Mouse (Mus musculus): Measurements from ENCODE around the gene Tmbim4.

The Tmbim4 gene

GRCm38 (mm10) chr10:120201131-120201921, at the start of gene Tmbim4:
Gene Tmbim4 (plus strand): TSS chr10:120201590.
- Histone ChIP-seq H3K4me3 (replicated peaks; ENCODE audit: low read length) (peak within 1 kb of the TSS; percentile 80), H3K36me3 (ENCODE audit: insufficient read depth, low read length) (no peaks in the 10 kb centered on the region), H3K27me3 (ENCODE audit: insufficient read depth, low read length) (peaks cover 16% of the 10 kb centered on the region), H3K9me3 (ENCODE audit: low read length) (no peaks in the 10 kb centered on the region), H3K4me1 (replicated peaks; ENCODE audit: low read depth, low read length) (peaks cover 39% of the 10 kb centered on the region)
- no peak for TF ChIP-seq CTCF (conservative IDR thresholded peaks at IDR 0.05; ENCODE audit: low read length)

DNA sequence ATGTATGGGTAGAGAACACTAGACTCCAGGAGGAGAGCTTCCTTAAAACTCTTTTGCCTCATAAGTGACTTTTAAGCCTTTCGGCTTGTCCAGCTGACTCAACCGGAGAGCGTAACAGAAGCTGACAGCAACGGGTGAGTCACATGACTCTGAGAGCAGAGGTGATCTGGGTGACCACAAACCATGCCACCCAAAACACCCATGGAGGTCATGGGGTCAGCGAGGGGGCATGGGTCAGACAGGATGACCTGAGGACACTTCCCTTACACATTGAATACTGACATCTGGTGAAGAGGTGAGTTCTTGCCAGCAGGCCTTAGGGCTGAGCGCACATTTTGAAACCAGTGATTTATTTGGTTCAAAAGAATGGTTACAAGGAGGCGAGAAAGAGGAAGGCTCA, 49.7 kb upstream of the Tmbim4 start:
- H3K4me1 ChIP-seq (replicated peaks; ENCODE audit: low read depth, low read length): no peaks in the 10 kb centered on the region
- TF ChIP-seq NANOG (IDR thresholded peaks at IDR 0.05; ENCODE audit: borderline replicate concordance, low read length) (no peak), CTCF (conservative IDR thresholded peaks at IDR 0.05; ENCODE audit: low read length) (no peak), POU5F1 (IDR thresholded peaks at IDR 0.05; ENCODE audit: borderline replicate concordance, low read length) (no peak)
- no peak overlapping the region for H3K4me3 ChIP-seq (replicated peaks; ENCODE audit: low read length)
- H3K36me3 ChIP-seq (ENCODE audit: insufficient read depth, low read length): peaks cover 87% of the 10 kb centered on the region
- H3K9me3 ChIP-seq (ENCODE audit: low read length): peaks cover 54% of the 10 kb centered on the region
- H3K27me3 ChIP-seq (ENCODE audit: insufficient read depth, low read length): no peaks in the 10 kb centered on the region

- H3K4me3 ChIP-seq (replicated peaks; ENCODE audit: low read length): no peak overlapping the region
- TF ChIP-seq POU5F1 (IDR thresholded peaks at IDR 0.05; ENCODE audit: borderline replicate concordance, low read length) (no peak), NANOG (IDR thresholded peaks at IDR 0.05; ENCODE audit: borderline replicate concordance, low read length) (no peak), CTCF (conservative IDR thresholded peaks at IDR 0.05; ENCODE audit: low read length) (no peak)
- peaks cover 77% of the 10 kb centered on the region for H3K36me3 ChIP-seq (ENCODE audit: insufficient read depth, low read length)
- H3K27me3 ChIP-seq (ENCODE audit: insufficient read depth, low read length): no peaks in the 10 kb centered on the region
- H3K9me3 ChIP-seq (ENCODE audit: low read length): peaks cover 49% of the 10 kb centered on the region
- no peaks in the 10 kb centered on the region for H3K4me1 ChIP-seq (replicated peaks; ENCODE audit: low read depth, low read length)
These were observed 47.5 kb upstream of the Tmbim4 start for GRCm38 (mm10) chr10:120153911-120154310.

DNA sequence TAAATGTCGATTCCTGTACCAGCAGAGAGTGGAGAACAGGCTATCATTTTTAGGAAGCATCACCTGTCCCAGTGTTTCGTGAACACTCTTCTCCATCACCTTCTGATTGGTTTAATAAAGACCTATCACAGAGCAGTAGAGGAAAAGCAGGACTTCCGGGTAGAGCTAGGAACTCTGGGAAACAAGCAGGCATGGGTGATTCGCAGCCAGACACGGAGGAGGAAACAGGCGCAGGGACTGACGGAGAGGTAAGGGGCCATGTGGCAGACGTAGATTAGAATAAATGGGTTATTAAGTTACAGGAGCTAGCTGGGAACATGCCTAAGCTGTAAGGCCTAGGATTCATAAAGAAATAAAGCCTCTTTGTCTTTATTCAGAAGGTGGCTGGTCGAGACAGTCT, 40.9 kb upstream of the Tmbim4 start:
- TF ChIP-seq NANOG (IDR thresholded peaks at IDR 0.05; ENCODE audit: borderline replicate concordance, low read length) (no peak), CTCF (conservative IDR thresholded peaks at IDR 0.05; ENCODE audit: low read length) (no peak), POU5F1 (IDR thresholded peaks at IDR 0.05; ENCODE audit: borderline replicate concordance, low read length) (no peak)
- no peaks in the 10 kb centered on the region for H3K27me3 ChIP-seq (ENCODE audit: insufficient read depth, low read length)
- peaks cover 17% of the 10 kb centered on the region for H3K9me3 ChIP-seq (ENCODE audit: low read length)
- peak overlapping the region; percentile 56 for H3K4me3 ChIP-seq (replicated peaks; ENCODE audit: low read length)
- peaks cover 35% of the 10 kb centered on the region for H3K4me1 ChIP-seq (replicated peaks; ENCODE audit: low read depth, low read length)
- peaks cover 71% of the 10 kb centered on the region for H3K36me3 ChIP-seq (ENCODE audit: insufficient read depth, low read length)

DNA sequence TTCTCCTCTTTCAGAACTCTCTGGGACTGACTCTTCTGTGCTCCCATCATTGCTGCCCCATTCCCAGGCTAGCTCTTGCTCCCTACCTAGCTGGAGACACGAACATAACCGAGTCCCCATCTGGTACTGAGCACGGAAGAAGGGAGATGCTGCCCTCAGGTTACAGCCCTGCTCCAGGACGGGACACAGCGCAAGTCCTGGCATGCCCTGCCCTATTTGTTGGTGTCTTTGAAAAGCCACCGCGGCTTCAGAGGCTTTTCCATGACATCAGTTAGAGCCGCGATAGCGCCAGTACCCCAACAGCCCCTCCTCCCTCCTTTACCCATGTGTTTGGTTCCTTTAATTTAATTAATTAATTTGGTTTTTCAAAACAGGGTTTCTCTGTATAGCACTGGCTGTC, 38.5 kb upstream of the Tmbim4 start:
- peaks cover 17% of the 10 kb centered on the region for H3K9me3 ChIP-seq (ENCODE audit: low read length)
- H3K36me3 ChIP-seq (ENCODE audit: insufficient read depth, low read length): peaks cover 68% of the 10 kb centered on the region
- TF ChIP-seq POU5F1 (IDR thresholded peaks at IDR 0.05; ENCODE audit: borderline replicate concordance, low read length) (no peak), NANOG (IDR thresholded peaks at IDR 0.05; ENCODE audit: borderline replicate concordance, low read length) (no peak), CTCF (conservative IDR thresholded peaks at IDR 0.05; ENCODE audit: low read length) (no peak)
- peak overlapping the region; percentile 57 for H3K4me3 ChIP-seq (replicated peaks; ENCODE audit: low read length)
- H3K4me1 ChIP-seq (replicated peaks; ENCODE audit: low read depth, low read length): peaks cover 57% of the 10 kb centered on the region
- no peaks in the 10 kb centered on the region for H3K27me3 ChIP-seq (ENCODE audit: insufficient read depth, low read length)

DNA sequence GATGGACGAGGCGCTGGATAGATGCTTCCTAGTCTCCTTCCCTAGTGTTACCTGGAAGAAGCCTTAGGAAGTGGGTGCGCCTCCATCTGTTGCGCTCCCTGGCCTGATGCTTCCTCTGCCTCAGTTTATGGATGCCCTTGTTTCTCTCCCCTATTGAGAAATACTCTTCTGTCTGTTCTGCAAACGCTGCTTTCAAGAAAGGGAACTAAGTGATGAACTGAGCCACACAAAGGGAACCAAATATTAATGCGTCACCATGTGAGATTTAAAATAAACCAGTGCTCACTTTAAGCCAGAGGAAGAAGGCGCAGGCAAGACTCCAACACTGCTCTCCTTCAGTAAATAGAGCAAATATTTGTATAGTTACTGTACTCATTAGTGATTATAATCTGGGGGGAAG, 37.9 kb upstream of the Tmbim4 start:
- TF ChIP-seq CTCF (conservative IDR thresholded peaks at IDR 0.05; ENCODE audit: low read length): no peak
- no peak for TF ChIP-seq POU5F1 (IDR thresholded peaks at IDR 0.05; ENCODE audit: borderline replicate concordance, low read length)
- no peak for TF ChIP-seq NANOG (IDR thresholded peaks at IDR 0.05; ENCODE audit: borderline replicate concordance, low read length)
- peaks cover 63% of the 10 kb centered on the region for H3K4me1 ChIP-seq (replicated peaks; ENCODE audit: low read depth, low read length)

DNA sequence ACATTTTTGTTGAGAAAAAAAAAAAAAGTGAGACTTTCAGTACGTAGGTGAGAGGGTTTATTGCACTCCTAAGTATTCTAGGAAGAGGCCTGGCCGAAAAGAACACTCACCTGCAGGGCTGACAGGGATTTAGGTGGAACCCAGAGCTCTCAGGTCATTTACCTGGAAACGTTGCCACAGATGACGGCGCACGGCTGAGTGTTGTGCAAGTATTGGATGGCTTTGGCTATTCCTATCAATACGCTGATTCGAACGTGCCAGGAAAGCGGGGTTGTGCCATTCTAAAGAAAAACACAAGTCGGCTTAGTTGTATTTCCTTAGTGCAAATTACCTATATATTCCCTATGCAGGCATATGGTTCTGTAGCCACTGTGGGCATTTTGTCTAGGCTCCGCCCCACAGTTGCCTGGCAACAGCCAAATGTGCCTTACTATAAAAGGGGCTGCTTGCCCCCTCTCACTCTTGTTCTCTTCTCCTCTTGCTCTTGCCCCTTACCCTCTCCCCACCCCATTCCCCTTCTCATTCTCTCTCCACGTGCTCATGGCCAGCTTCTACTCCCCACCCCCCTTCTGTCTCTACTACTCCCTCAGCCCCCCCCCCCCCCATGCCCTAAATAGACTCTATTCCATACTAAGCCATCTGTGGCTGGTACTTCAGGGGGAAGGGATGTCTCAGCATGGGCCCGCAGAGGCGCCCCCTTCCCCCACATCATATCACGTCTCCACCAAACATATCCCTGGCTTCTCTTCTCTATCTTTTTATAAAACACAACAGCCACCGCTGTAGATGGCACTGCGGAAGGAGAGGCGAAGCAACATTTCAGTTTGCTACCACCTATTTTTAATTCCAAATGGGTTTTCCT, 36.2 kb upstream of the Tmbim4 start:
- Histone ChIP-seq H3K4me3 (replicated peaks; ENCODE audit: low read length) (peak overlapping the region; percentile 73), H3K9me3 (ENCODE audit: low read length) (peaks cover 10% of the 10 kb centered on the region), H3K27me3 (ENCODE audit: insufficient read depth, low read length) (no peaks in the 10 kb centered on the region), H3K4me1 (replicated peaks; ENCODE audit: low read depth, low read length) (peaks cover 67% of the 10 kb centered on the region), H3K36me3 (ENCODE audit: insufficient read depth, low read length) (peaks cover 48% of the 10 kb centered on the region)
- TF ChIP-seq POU5F1 (IDR thresholded peaks at IDR 0.05; ENCODE audit: borderline replicate concordance, low read length) (no peak), NANOG (IDR thresholded peaks at IDR 0.05; ENCODE audit: borderline replicate concordance, low read length) (no peak), CTCF (conservative IDR thresholded peaks at IDR 0.05; ENCODE audit: low read length) (no peak)

More for the DNA sequence above, 37.9 kb upstream of the Tmbim4 start:
- H3K27me3 ChIP-seq (ENCODE audit: insufficient read depth, low read length): no peaks in the 10 kb centered on the region
- peaks cover 65% of the 10 kb centered on the region for H3K36me3 ChIP-seq (ENCODE audit: insufficient read depth, low read length)
- H3K4me3 ChIP-seq (replicated peaks; ENCODE audit: low read length): peak overlapping the region; percentile 57
- H3K9me3 ChIP-seq (ENCODE audit: low read length): peaks cover 17% of the 10 kb centered on the region

- TF ChIP-seq CTCF (conservative IDR thresholded peaks at IDR 0.05; ENCODE audit: low read length) (no peak), NANOG (IDR thresholded peaks at IDR 0.05; ENCODE audit: borderline replicate concordance, low read length) (no peak)
- Histone ChIP-seq H3K4me1 (replicated peaks; ENCODE audit: low read depth, low read length) (peaks cover 71% of the 10 kb centered on the region), H3K9me3 (ENCODE audit: low read length) (peaks cover 2% of the 10 kb centered on the region), H3K27me3 (ENCODE audit: insufficient read depth, low read length) (no peaks in the 10 kb centered on the region), H3K4me3 (replicated peaks; ENCODE audit: low read length) (peak overlapping the region; percentile 73), H3K36me3 (ENCODE audit: insufficient read depth, low read length) (peaks cover 40% of the 10 kb centered on the region)
These were observed 35.4 kb upstream of the Tmbim4 start for GRCm38 (mm10) chr10:120165793-120166503.

All from E14TG2a.4 (cell line).